Mouse (Mus musculus) MEL (cell line): ENCODE results near the gene Slc12a8.

Experiments used
- CHD2 ChIP-seq: IDR thresholded peaks from 2 replicates; pipeline ENCODE4 v1.6.1; 2011; ENCODE audit warnings: low read length, improper control_type of control experiment
- CTCF ChIP-seq, 3 experiments: IDR thresholded peaks in 2 of 3; conservative IDR thresholded peaks in 1 of 3; 2 replicates each; pipeline ENCODE4 v1.5.1; 2011 to 2012; ENCODE audit warnings: low read length in 3 of 3, low read depth in 2 of 3, mild to moderate bottlenecking in 2 of 3, improper control_type of control experiment in 1 of 3, inconsistent platforms in 1 of 3, mixed read lengths in 1 of 3, moderate library complexity in 1 of 3; ENCODE audit not compliant: control insufficient read depth in 1 of 3, insufficient read depth in 1 of 3, poor library complexity in 1 of 3, severe bottlenecking in 1 of 3
- JUND ChIP-seq: IDR thresholded peaks from 2 replicates; pipeline ENCODE4 v1.6.1; 2011; ENCODE audit warnings: low read depth, mild to moderate bottlenecking, improper control_type of control experiment, low read length
- MAFK ChIP-seq: IDR thresholded peaks from 2 replicates; pipeline ENCODE4 v1.6.1; 2011; ENCODE audit warnings: low read depth, mild to moderate bottlenecking, low read length, improper control_type of control experiment, borderline replicate concordance
- MAX ChIP-seq: IDR thresholded peaks from 2 replicates; pipeline ENCODE4 v1.6.1; 2011; ENCODE audit warnings: low read length, improper control_type of control experiment
- NELFE ChIP-seq: IDR thresholded peaks from 2 replicates; pipeline ENCODE4 v1.6.1; 2011; ENCODE audit warnings: low read depth, low read length, improper control_type of control experiment
- POLR2A ChIP-seq, 2 experiments: IDR thresholded peaks; 2 replicates each; pipeline ENCODE4 v1.6.1; 2011 to 2012; ENCODE audit warnings: low read length in 2 of 2, mild to moderate bottlenecking in 2 of 2, control low read depth in 1 of 2, improper control_type of control experiment in 1 of 2, low read depth in 1 of 2, moderate library complexity in 1 of 2; ENCODE audit not compliant: control insufficient read depth in 1 of 2, insufficient read depth in 1 of 2, poor library complexity in 1 of 2
- USF1 ChIP-seq: IDR thresholded peaks from 2 replicates; pipeline ENCODE4 v1.6.1; 2014; ENCODE audit warnings: low read depth, mild to moderate bottlenecking, inconsistent platforms, low read length, improper control_type of control experiment, moderate library complexity
- ZNF384 ChIP-seq: IDR thresholded peaks from 2 replicates; pipeline ENCODE4 v1.6.1; 2012; ENCODE audit warnings: low read depth, mild to moderate bottlenecking, inconsistent platforms, low read length, improper control_type of control experiment

GRCm38 (mm10) chr16:33668448-33668847 lies 151.3 kb downstream of the Slc12a8 start:
- TF ChIP-seq POLR2A (IDR thresholded peaks at IDR 0.05; ENCODE audit: control insufficient read depth in 1 of 2, insufficient read depth in 1 of 2, low read depth in 1 of 2, low read length in 2 of 2, poor library complexity in 1 of 2) (no peak), MAX (no peak), MAFK (no peak), USF1 (no peak), CTCF (IDR thresholded peaks at IDR 0.05 in 2 of 3, conservative IDR thresholded peaks at IDR 0.05 in 1 of 3; ENCODE audit: control insufficient read depth in 1 of 3, insufficient read depth in 1 of 3, low read depth in 2 of 3, low read length in 3 of 3, poor library complexity in 1 of 3, severe bottlenecking in 1 of 3) (no peak), JUND (no peak), ZNF384 (no peak), CHD2 (no peak), NELFE (no peak)
